Mouse (Mus musculus) embryonic facial prominence, embryonic 14.5 days (tissue): ENCODE measurements around the gene Gpr180. TPM values are rescaled to one million over a fixed set of nuclear protein-coding genes. Genes with fewer than 3 reads are reported as not detected.
"Not testable (repeated sequence)": the region's sequence is repeated elsewhere in the genome, so short reads cannot be mapped to it uniquely, and the experiment has no call there.

Experiments used
- ATAC-seq: fragments of 200-750 bp; cut with Nextera tagmentation; 2 replicates; pipeline ENCODE4 v1.8.0; 2017; ENCODE audit warnings: low read depth, moderate number of reproducible peaks, moderate TSS enrichment
- DNase-seq: peaks from one replicate; pipeline ENCODE4 v3.0.0-alpha.2; 2015; ENCODE audit warnings: low spot score
- H3K27ac ChIP-seq: fragments of 300-500 bp; sonication (generic); replicated peaks from 2 replicates; pipeline ENCODE4 v1.5.1; 2014; ENCODE audit warnings: low read depth, mild to moderate bottlenecking, low read length, moderate library complexity
- H3K27me3 ChIP-seq: fragments of 300-500 bp; sonication (generic); replicated peaks from 2 replicates; pipeline ENCODE4 v1.6.1; 2014; ENCODE audit warnings: low read length; ENCODE audit not compliant: control insufficient read depth, insufficient read depth
- H3K36me3 ChIP-seq: fragments of 300-500 bp; sonication (generic); 2 replicates; pipeline ENCODE4 v1.6.1; 2014; ENCODE audit warnings: low read length, mixed read lengths; ENCODE audit not compliant: control insufficient read depth, insufficient read depth
- H3K4me1 ChIP-seq: fragments of 300-500 bp; sonication (generic); 2 replicates; pipeline ENCODE4 v1.6.1; 2014; ENCODE audit warnings: antibody characterized with exemption, low read length; ENCODE audit not compliant: control insufficient read depth, insufficient read depth
- H3K4me2 ChIP-seq: fragments of 300-500 bp; sonication (generic); 2 replicates; pipeline ENCODE4 v1.6.1; 2014; ENCODE audit warnings: low read depth, mild to moderate bottlenecking, low read length, moderate library complexity, mixed read lengths
- H3K4me3 ChIP-seq: fragments of 300-500 bp; sonication (generic); 2 replicates; pipeline ENCODE4 v1.5.1; 2014; ENCODE audit warnings: low read depth, mild to moderate bottlenecking, low read length
- H3K9ac ChIP-seq: fragments of 300-500 bp; sonication (generic); 2 replicates; pipeline ENCODE4 v1.6.1; 2014; ENCODE audit warnings: low read depth, mild to moderate bottlenecking, low read length, moderate library complexity, mixed read lengths
- H3K9me3 ChIP-seq: fragments of 300-500 bp; sonication (generic); 2 replicates; pipeline ENCODE4 v1.6.1; 2016; ENCODE audit warnings: low read length; ENCODE audit not compliant: control insufficient read depth
- WGBS: fragments of 180-500 bp; shearing (Covaris S2); extraction: QIAGEN DNeasy Blood & Tissue Kit; methylation state at CpG from one replicate; pipeline ENCODE4 v1.1.7; 2014; 5-methylcytosine and 5-hydroxymethylcytosine counted together
- polyA plus RNA-seq: library from polyadenylated mRNA; unstranded; fragments of >200 nt; fragmentation: Nextera tagmentation; extraction: Ambion mirVana; gene quantifications from 2 replicates; pipeline ENCODE4 v1.2.1, GENCODE M21; 2014

Gene Gpr180
- polyA plus RNA-seq = 91.1 and 92.9 TPM in 2 replicates

DNA sequence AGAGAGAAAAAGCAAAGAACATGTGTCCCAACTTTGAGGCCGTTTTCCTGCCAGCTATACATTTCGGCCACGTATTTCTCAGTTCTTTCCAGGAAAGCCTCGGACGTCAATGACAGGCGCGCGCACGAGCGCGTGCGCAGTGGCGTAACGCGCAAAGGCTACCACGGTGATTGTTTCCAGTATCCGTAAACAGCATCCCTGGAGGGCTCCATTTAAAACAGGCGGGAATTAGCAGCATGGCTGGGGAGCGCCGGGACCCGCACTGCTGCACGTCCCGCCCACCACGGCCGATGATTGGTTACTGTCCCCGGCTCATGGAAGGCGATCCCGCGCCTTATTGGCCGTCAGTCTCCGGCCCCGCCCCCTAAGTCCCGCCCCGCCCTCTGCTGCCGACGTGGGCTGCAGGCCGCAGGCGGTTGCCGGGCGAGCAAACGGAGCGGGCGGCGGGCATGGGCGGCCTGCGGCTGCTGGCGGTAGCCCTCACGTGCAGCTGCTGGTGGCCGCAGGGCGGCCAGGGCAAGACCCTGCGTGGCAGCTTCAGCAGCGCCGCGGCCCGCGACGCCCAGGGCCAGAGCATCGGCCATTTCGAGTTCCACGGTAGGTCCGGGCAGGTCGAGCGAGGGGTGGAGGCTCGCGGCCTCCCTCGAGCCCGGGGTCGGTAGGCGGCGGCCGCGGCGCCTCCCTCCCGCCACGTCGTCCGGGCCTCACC lies at the start of gene Gpr180:
Gpr180 (plus strand) TSS at position 415 of the 709 bp plus-strand sequence.
- H3K27me3 ChIP-seq = no peaks in the 10 kb centered on the region
- H3K9ac ChIP-seq = peak within 1 kb of the TSS; percentile 91
- DNase-seq = peak; percentile 99
- H3K4me1 ChIP-seq = peaks cover 3% of the 10 kb centered on the region; the same call in 1 of the 2 replicates
- H3K4me2 ChIP-seq = peak within 1 kb of the TSS; percentile 80
- H3K9me3 ChIP-seq = no peaks in the 10 kb centered on the region
- H3K4me3 ChIP-seq = peak within 1 kb of the TSS; percentile 92
- peak within 1 kb of the TSS; percentile 73 for H3K27ac ChIP-seq
- H3K36me3 ChIP-seq = peaks cover 23% of the 10 kb centered on the region
- WGBS = 0% methylated on average over 33 of the region's 77 CpGs
- peak; percentile 99 for ATAC-seq

- Histone ChIP-seq H3K27ac (peak overlapping the region; percentile 74), H3K9ac (peak overlapping the region; percentile 70), H3K4me1 (peaks cover 5% of the 10 kb centered on the region; the same call in 1 of the 2 replicates), H3K4me3 (peak overlapping the region; percentile 57), H3K4me2 (peak overlapping the region; percentile 78), H3K36me3 (no peaks in the 10 kb centered on the region), H3K9me3 (no peaks in the 10 kb centered on the region), H3K27me3 (no peaks in the 10 kb centered on the region)
- ATAC-seq (peak; percentile 49), DNase-seq (peak; percentile 56)
- WGBS = 8% methylated on average over 22 of the region's 22 CpGs
Observed at GRCm38 (mm10) chr14:118088437-118089207, 48.3 kb upstream of the Gpr180 start.

DNA sequence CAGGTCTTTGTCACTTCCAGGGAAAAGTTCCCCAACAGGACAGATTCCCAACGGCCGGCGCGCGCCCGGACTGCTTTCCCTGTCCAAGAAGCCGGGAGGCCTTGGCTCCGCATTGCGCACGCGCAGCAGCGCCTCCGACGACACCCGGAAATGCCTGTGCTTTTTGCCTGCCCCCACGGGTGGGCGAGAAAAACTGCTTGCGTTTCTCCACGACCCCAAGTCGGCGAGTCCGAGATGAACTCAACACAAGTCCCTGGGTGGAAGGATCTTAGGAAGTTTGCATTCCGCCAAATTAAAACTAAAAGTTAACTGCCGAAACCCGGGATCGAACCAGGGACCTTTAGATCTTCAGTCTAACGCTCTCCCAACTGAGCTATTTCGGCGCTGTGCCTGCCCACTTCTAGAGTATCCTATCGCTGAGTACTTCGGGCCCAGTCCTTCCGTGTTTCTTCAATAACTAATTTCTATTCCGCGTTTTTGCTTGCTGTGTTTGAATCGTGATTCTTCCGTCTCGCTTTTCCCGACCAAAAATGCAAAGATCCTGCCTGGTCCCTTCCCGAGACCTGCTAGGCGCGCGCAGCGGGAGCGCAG lies 47.6 kb upstream of the Gpr180 start:
- Histone ChIP-seq H3K4me1 (peaks cover 5% of the 10 kb centered on the region; the same call in 1 of the 2 replicates), H3K27me3 (no peaks in the 10 kb centered on the region), H3K4me3 (peak overlapping the region; percentile 57), H3K9ac (peak overlapping the region; percentile 70), H3K27ac (peak overlapping the region; percentile 74), H3K9me3 (no peaks in the 10 kb centered on the region), H3K36me3 (no peaks in the 10 kb centered on the region), H3K4me2 (peak overlapping the region; percentile 78)
- ATAC-seq = peak; percentile 86
- peak; percentile 94 for DNase-seq
- under 1% methylated on average over 44 of the region's 44 CpGs for WGBS

GRCm38 (mm10) chr14:118089806-118090392 lies 47.1 kb upstream of the Gpr180 start:
- peak; percentile 34; the same call in 1 of the 2 replicates for ATAC-seq
- H3K36me3 ChIP-seq = no peaks in the 10 kb centered on the region
- peaks cover 5% of the 10 kb centered on the region; the same call in 1 of the 2 replicates for H3K4me1 ChIP-seq
- H3K9ac ChIP-seq = peak overlapping the region; percentile 70
- peak; percentile 17 for DNase-seq
- H3K27ac ChIP-seq = peak overlapping the region; percentile 36; the same call in 1 of the 2 replicates
- peak overlapping the region; percentile 57 for H3K4me3 ChIP-seq
- H3K9me3 ChIP-seq = no peaks in the 10 kb centered on the region
- H3K27me3 ChIP-seq = no peaks in the 10 kb centered on the region
- H3K4me2 ChIP-seq = peak overlapping the region; percentile 78
- WGBS = under 1% methylated on average over 18 of the region's 18 CpGs

DNA sequence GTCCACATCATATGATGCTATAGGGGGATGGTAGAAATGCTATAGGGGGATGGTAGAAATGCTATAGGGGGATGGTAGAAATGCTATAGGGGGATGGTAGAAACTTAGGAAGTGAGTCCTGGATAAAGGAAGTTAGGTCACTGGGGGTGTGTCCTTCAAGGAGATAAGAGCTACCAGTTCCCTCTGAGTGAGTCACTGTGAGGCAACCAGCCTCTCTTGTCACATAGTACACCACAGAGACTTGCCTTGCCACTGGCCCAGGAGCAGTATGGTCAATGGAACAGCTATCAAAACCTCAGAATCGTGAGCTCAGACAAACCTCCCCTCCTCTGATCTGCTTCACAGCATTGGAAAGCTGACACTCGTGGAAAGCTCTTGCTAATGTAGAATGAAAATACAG lies 38.7 kb upstream of the Gpr180 start:
- no peak overlapping the region for H3K4me3 ChIP-seq
- H3K36me3 ChIP-seq = no peaks in the 10 kb centered on the region
- ATAC-seq (no peak), DNase-seq (no peak)
- H3K4me2 ChIP-seq = no peak overlapping the region
- no peaks in the 10 kb centered on the region for H3K27me3 ChIP-seq
- no peaks in the 10 kb centered on the region for H3K4me1 ChIP-seq
- WGBS = 68% methylated on average over 2 of the region's 2 CpGs
- H3K9me3 ChIP-seq = no peaks in the 10 kb centered on the region
- H3K9ac ChIP-seq = no peak overlapping the region
- H3K27ac ChIP-seq = no peak overlapping the region

DNA sequence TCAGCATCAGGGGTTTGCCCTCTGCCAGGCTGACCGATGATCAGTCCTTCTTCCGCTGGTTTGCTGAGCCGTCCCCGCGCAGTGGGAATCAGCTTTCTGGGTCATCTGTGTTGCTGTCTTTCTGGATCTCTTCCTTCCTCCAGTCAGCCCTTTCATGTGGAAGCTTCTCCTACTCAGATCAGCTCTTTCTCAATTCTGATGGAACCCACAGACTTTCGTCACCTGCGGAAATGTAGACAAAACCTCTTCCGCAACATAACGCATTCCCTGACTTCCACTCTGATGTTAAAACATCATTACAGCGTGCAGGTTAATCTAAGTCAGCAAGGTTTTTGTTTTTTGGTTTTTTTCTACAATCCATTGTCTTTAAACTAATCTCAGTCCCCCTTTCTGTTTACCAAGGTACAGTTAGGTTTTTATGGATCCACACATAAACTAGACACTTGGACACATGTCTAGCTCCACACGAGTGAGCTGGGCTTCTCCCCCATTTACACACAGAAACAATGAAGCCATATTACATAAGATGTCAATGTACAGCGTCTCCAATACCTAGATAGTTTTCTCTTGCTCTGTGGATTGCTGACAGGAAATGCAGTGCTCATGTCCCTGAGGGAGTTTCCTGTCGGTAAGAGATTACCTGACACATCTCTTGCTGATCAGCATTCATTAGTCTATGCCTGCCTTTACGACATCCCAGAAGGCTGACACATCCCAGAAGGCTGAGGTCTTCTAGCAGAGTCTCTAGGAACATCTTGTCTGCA lies 35.5 kb upstream of the Gpr180 start:
- Histone ChIP-seq H3K27ac (no peak overlapping the region), H3K4me3 (no peak overlapping the region), H3K4me2 (no peak overlapping the region), H3K9me3 (peaks cover 3% of the 10 kb centered on the region; the same call in 1 of the 2 replicates), H3K36me3 (no peaks in the 10 kb centered on the region), H3K9ac (no peak overlapping the region), H3K27me3 (no peaks in the 10 kb centered on the region), H3K4me1 (no peaks in the 10 kb centered on the region)
- WGBS = 82% methylated on average over 14 of the region's 14 CpGs
- DNase-seq (no peak), ATAC-seq (no peak)

DNA sequence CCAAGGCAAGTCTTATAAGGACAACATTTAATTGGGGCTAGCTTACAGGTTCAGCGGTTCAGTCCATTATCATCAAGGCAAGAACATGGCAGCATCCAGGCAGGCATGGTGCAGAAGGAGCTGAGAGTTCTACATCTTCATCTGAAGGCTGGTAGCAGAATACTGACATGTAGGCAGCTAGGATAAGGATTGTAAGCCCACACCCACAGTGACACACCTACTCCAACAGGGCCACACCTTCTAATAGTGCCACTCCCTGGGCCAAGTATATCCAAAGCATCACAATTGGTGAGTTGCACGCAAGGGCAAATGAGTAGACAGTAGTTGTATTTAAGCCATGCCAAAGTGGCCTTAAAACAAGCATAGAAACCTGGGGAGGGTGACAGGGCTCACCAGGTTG lies 29.5 kb upstream of the Gpr180 start:
- H3K9ac ChIP-seq, H3K4me2 ChIP-seq, DNase-seq, H3K9me3 ChIP-seq, H3K4me3 ChIP-seq, H3K27ac ChIP-seq, H3K27me3 ChIP-seq, ATAC-seq, H3K4me1 ChIP-seq: not testable (repeated sequence)
- peaks cover 16% of the 10 kb centered on the region for H3K36me3 ChIP-seq
- WGBS = 97% methylated on average over 2 of the region's 2 CpGs

DNA sequence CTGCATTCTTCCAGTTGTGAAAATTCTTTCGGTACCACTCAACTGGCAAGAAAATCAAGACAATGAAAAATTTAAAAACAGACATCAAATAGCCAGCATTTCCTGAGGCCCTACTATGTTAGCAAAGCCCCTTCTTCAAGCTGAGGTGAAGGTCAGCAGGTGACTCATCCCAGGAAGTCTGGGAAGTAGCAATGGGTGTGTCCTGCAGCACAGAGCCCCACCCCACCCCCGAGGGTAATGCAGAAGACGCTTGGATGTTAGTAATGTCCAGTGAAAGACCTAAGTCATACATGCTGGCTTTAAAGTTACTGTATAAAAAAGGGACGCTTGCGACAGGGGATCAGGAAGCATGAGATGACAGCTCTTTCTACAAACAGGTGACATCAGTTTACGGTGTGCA lies 23.8 kb upstream of the Gpr180 start:
- DNase-seq = no peak
- no peaks in the 10 kb centered on the region for H3K27me3 ChIP-seq
- no peak for ATAC-seq
- H3K4me2 ChIP-seq = no peak overlapping the region
- no peak overlapping the region for H3K4me3 ChIP-seq
- no peak overlapping the region for H3K27ac ChIP-seq
- H3K36me3 ChIP-seq = peaks cover 71% of the 10 kb centered on the region
- H3K9ac ChIP-seq = no peak overlapping the region
- no peaks in the 10 kb centered on the region for H3K9me3 ChIP-seq
- H3K4me1 ChIP-seq = no peaks in the 10 kb centered on the region
- WGBS = 94% methylated on average over 6 of the region's 6 CpGs
